Mouse (Mus musculus) lung, adult 2 months (tissue): Measurements from ENCODE around the gene Myt1l.

Source experiments
- CTCF ChIP-seq: fragments of 200-500 bp; IDR thresholded peaks from 2 replicates; pipeline ENCODE4 v1.5.1; 2011; ENCODE audit warnings: mild to moderate bottlenecking, low read length, control low read depth; ENCODE audit not compliant: insufficient read depth
- POLR2A ChIP-seq: fragments of 200-500 bp; IDR thresholded peaks from 2 replicates; pipeline ENCODE4 v1.6.1; 2011; ENCODE audit warnings: low read depth, mild to moderate bottlenecking, control low read depth, low read length, borderline replicate concordance; ENCODE audit errors: extremely low read depth

GRCm38 (mm10) chr12:29958637-29959036 lies 430.5 kb downstream of the Myt1l start:
- TF ChIP-seq POLR2A (no peak), CTCF (no peak)
